Mouse (Mus musculus) brain, embryonic 14.5 days (tissue): ENCODE results near the gene Fbxw21. TPM values are rescaled to one million over a fixed set of nuclear protein-coding genes. Genes with fewer than 3 reads are reported as not detected.
A peak's percentile ranks its signal among the peaks of the same experiment; 100 is the strongest.
"Not testable (repeated sequence)": the region's sequence is repeated elsewhere in the genome, so short reads cannot be mapped to it uniquely, and the experiment has no call there.

Source experiments
- DNase-seq: peaks from one replicate; pipeline ENCODE4 v3.0.0-alpha.2; 2011; ENCODE audit warnings: low read depth
- CTCF ChIP-seq: fragments of 200-500 bp; IDR thresholded peaks from 2 replicates; pipeline ENCODE4 v1.5.1; 2012; ENCODE audit warnings: inconsistent platforms, mild to moderate bottlenecking, moderate library complexity, borderline replicate concordance; ENCODE audit not compliant: insufficient read depth, insufficient read length; ENCODE audit errors: extremely low read depth
- POLR2A ChIP-seq: fragments of 200-500 bp; IDR thresholded peaks from 2 replicates; pipeline ENCODE4 v1.6.1; 2012; ENCODE audit warnings: mild to moderate bottlenecking, inconsistent platforms, borderline replicate concordance; ENCODE audit not compliant: poor library complexity, insufficient read depth, insufficient read length, severe bottlenecking; ENCODE audit errors: extremely low read depth
- polyA plus RNA-seq: library from polyadenylated mRNA; depleted of rRNA; stranded (reverse); fragments of >200 nt; gene quantifications from 2 replicates; pipeline ENCODE4 v1.2.3, GENCODE M21; 2012; rRNA removed

Fbxw21 gene
- polyA plus RNA-seq, result not detected in 2 replicates

DNA sequence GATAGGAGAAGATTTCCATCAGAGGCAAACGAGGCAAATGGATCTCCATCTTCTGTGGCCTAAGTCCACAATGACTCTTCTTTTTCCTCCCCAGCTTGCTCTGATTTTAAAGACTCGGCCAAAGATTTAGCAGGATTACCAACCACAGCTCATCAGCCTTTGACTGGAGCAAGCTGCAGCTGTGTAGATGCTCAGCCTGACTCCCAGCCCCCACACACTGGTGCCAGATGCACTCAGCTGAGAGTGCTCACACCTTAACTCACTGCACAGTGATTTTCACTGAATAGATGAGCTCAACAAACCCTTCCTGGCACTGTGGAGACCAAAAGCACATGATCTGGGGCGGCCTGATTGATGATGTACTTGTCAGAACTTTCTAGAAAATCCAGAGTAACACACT lies at the start of gene Fbxw21:
Fbxw21 (minus strand) TSS at position 101 of the 400 bp plus-strand sequence.
- DNase-seq, result no peak
- TF ChIP-seq CTCF (no peak), POLR2A (no peak)

DNA sequence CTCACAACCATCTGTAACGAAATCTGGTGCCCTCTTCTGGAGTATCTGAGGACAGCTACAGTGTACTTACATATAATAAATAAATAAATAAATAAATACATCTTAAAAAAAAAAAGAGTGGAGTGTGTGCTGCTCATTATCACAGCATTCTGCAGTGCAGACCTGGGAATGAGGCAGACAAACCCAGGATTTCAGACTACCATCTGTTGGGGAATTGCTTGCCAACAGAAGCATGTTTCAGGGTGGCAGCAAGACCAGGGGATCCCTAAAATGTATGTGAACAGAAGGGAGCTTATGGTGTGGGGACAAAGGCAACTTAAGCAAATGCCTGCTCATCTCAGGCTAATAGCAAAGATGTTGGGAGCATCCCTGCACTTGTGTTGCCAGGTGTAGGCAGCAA lies 39.5 kb upstream of the Fbxw21 start:
- DNase-seq, result peak; percentile 79

DNA sequence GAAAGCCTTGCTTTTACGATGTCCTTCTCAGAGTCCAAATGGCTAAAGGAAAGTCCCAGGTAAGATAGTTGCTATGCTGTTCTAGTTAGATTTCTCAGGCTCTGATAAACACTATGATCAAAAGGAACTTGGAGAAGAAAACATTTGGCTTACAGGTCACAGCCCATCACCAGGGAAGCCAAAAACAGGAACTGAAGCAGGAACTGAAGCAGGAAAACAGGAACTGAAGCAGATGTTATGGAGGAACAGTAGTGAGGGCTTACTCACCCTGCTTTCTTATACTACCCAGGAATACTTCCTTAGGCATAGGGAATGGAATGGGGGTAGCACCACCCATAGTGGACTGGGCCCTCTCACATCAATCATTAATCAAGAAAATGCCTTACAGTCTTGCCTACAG lies 38.5 kb upstream of the Fbxw21 start:
- DNase-seq, result no peak
- TF ChIP-seq POLR2A (no peak), CTCF (no peak)

DNA sequence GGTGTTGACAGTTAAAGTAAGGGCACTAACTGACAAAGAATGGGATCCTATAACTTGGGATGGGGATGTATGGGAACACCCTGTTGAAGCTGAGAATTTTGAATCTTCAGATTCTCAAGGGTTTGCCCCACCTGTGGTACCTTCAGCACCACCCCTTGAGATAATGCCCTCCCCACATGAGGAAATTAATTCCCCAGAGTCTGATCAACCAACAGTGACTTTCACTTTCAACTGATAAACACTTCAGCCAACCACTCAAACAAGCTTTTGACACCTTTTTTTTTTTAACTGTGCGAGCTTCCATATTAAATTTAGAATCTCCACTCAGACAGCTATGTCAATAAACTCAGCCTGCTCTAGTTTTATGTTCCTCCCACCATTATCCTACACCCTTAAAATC lies 37.5 kb upstream of the Fbxw21 start:
- TF ChIP-seq POLR2A (no peak), CTCF (no peak)

DNA sequence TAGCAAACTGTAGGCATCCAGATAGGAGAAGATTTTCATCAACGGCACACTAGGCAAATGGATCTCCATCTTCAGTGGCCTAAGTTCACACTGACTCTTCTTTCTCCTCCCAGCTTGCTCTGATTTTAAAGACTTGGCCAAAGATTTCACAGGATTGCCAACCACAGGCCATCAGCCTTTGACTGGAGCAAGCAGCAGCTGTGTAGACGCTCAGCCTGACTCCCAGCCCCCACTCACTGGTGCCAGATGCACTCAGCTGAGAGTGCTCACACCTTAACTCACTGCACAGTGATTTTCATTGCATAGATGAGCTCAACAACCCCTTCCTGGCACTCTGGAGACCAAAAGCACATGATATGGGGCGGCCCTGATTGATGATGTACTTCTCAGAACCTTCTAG lies 34.0 kb upstream of the Fbxw21 start, which contains the start of gene Fbxw13:
Fbxw13 (minus strand) TSS at position 101 of the 400 bp plus-strand sequence.
- not testable (repeated sequence) for DNase-seq

More for the DNA sequence above, 37.5 kb upstream of the Fbxw21 start:
- DNase-seq, result no peak

DNA sequence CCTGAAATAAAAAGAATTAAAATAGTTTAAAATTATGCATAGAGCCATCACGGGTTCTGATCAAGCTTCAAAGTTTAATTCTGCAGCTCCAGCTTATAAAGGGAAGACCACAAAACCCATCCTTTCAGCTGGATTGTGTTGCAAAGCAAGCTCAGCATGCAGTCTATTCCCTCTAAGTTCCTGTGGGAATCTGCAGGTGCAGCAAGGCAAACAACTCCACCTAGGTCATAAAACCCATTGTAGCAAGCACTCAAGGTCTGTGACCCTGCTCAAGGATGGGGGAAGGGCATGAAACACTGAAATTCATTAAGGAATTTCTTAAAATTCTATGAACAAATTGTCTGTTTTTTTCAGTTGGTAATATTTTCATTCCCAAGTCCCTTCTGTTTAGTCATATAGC lies 15.4 kb upstream of the Fbxw21 start:
- no peak for DNase-seq
- no peak for TF ChIP-seq POLR2A
- TF ChIP-seq CTCF, result no peak

DNA sequence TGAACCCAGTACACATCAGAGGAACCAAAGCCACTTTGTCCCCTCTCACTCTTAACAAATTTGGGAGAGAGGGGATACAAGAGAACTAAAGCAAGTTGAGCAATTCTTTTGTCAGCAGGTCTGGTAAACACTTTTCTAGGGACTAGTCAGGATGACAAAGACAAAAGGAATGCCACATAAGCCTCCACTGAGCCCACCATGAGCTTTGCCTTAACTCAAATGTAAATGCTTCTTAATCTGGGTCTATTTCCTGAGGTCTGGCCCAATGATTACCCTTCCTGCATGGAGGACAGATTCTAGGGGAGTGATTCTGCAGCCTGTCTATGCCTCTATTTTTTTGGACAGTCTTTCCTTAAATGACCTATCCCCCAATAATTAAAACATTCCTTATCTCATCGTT lies 14.5 kb upstream of the Fbxw21 start:
- TF ChIP-seq POLR2A (no peak), CTCF (no peak)
- DNase-seq, result no peak

DNA sequence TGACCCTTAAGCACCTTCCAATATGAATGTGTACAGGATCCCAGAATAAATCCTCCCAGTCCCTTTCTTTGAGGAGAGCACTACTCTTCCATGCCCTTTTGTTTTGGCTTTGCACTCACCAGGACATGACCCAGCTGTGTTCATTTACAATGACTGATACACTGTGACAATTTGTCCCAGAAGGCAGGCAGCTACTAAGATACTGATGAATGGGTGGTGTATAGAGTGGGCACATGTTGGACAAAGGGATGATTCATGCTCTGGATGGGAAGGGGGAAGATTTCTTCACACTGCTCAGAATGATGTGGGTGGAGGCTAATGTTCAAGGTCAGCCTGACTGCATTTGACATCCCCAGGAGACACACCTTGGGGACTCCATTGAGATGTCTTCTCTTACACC lies 5.5 kb upstream of the Fbxw21 start:
- no peak for DNase-seq
- no peak for TF ChIP-seq POLR2A
- no peak for TF ChIP-seq CTCF

DNA sequence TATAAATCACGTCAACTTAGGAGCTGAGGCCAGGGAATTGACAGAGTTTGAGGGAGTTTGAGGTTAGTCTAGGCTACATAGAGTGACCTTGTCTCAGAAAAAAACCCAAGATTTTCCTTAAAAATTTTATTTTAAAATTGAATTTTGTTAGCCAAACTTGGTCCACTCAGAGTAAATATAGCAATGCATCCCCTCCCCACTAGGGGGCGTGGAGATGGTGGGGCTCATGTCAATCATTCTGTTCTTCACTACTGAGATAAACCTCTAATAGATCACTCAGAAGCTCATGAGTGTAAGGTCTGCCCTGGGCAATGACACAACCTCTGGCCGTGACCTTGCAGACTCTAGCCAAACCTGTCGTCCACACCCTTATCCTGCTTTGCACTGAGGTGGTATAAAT lies 21.4 kb downstream of the Fbxw21 start:
- not testable (repeated sequence) for DNase-seq

DNA sequence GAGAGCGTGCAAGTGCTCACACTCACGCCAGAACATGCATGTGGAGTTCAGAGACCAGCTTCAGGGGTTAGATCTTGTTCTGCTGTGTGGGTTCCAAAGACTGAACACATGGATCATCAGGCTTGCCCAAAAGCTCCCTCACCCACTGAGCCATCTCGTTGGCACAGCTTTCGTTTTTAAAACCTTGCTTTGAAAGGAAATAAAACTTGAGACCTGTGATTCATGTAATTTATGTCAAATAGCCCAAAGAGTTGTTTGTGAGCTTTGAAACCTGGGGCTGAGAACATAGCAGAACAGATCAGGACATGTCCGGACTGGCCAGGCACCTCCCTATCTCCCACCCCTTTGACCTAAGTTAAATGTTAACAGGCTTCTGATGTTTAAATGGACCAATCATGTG lies 31.8 kb downstream of the Fbxw21 start:
- TF ChIP-seq POLR2A (no peak), CTCF (no peak)
- no peak for DNase-seq

DNA sequence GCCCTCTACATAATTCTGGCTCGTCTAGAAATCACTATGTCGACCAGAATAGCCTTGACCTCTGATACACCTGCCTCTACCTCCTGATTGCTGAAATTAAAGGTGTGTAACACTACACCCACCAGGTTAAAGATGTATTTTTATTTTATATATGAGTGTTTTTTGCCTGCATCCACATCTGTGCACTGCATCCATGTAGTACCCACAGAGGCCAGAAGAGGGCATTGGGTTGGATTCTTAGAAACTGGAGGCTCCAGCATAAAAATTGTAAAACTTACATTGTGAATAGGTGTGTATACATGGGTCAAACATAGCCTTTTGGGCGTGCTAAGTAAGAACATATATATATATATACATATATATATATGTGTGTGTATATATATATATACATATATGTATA lies 33.6 kb downstream of the Fbxw21 start:
- peak; percentile 48; the same call in 1 of the 2 replicates for TF ChIP-seq CTCF
- TF ChIP-seq POLR2A, result no peak
- peak; percentile 29 for DNase-seq

DNA sequence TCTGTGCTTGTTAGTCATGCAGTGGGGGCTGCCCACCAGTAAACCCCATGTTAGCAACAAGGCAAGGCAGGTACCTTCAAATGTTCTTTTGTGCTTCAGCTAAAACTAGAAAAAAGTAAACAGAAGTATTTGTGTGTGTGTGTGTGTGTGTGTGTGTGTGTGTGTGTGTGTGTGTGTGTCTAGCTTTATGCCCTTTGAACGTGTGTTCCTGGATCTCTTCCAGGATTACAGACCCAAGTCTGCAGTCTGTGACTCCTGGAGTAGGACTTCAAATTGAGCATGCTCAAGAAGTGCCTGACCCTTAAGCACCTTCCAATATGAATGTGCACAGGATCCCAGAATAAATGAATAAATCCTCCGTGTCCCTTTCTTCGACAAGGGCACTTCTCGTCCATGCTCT lies 34.8 kb downstream of the Fbxw21 start:
- DNase-seq, result no peak
- TF ChIP-seq CTCF, result no peak
- TF ChIP-seq POLR2A, result no peak

DNA sequence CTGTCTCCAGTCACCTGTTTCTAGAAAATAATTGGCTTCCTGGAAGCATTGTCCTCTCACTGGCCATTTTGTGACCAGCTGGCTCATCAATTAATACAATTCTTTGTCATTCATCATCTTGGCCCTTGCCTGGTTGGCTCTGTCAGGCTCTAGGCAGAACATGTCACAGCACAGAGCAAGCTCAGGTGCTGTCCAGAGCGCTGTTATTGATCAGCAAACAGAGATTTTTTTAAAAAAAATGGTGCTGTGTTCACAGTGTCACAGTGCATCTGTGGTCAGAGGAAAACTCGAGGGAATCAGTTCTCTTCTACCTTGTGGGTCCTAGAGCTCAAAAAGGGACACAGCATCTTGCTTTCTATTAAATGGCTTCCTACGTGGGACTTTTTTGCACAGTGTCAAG lies 36.4 kb downstream of the Fbxw21 start:
- no peak for DNase-seq
- TF ChIP-seq CTCF (no peak), POLR2A (no peak)
